Mouse (Mus musculus) myocyte (in vitro differentiated cells): ENCODE measurements around the gene Hibadh. TPM values are rescaled to one million over a fixed set of nuclear protein-coding genes. Genes with fewer than 3 reads are reported as not detected.
"Not testable (repeated sequence)": the region's sequence is repeated elsewhere in the genome, so short reads cannot be mapped to it uniquely, and the experiment has no call there.

ENCODE experiments used
- H3K27me3 ChIP-seq: one replicate; pipeline ENCODE4 v1.6.1; 2011; ENCODE audit not compliant: control insufficient read depth, insufficient read depth, insufficient read length
- H3K36me3 ChIP-seq: one replicate; pipeline ENCODE4 v1.6.1; 2011; ENCODE audit not compliant: control insufficient read depth, insufficient read depth
- H3K4me2 ChIP-seq: one replicate; pipeline ENCODE4 v1.6.1; 2011; ENCODE audit warnings: low read depth, control low read depth
- H3K4me3 ChIP-seq: one replicate; pipeline ENCODE4 v1.5.1; 2011; ENCODE audit warnings: mild to moderate bottlenecking, control low read depth, moderate library complexity
- H3K79me2 ChIP-seq: one replicate; pipeline ENCODE4 v1.6.1; 2011; ENCODE audit not compliant: control insufficient read depth, insufficient read depth
- H3ac ChIP-seq: one replicate; pipeline ENCODE4 v1.6.1; 2011; ENCODE audit not compliant: control insufficient read depth, insufficient read length
- CEBPB ChIP-seq: IDR thresholded peaks from 2 replicates; pipeline ENCODE4 v1.6.1; 2011; ENCODE audit warnings: mild to moderate bottlenecking, moderate library complexity; ENCODE audit not compliant: poor library complexity, insufficient read depth, severe bottlenecking
- E2F4 ChIP-seq: IDR thresholded peaks from one replicate; pipeline ENCODE4 v1.6.1; 2011; ENCODE audit warnings: mild to moderate bottlenecking, control low read depth, moderate library complexity; ENCODE audit not compliant: insufficient read depth
- MAX ChIP-seq: IDR thresholded peaks from one replicate; pipeline ENCODE4 v1.6.1; 2011; ENCODE audit warnings: low read depth, mild to moderate bottlenecking, control low read depth
- MYOD1 ChIP-seq, 3 experiments: IDR thresholded peaks; one replicate each; pipeline ENCODE4 v1.6.1; 2011; ENCODE audit warnings: control low read depth in 2 of 3, low read depth in 2 of 3, mild to moderate bottlenecking in 2 of 3, moderate library complexity in 1 of 3; ENCODE audit not compliant: insufficient read length in 2 of 3, control insufficient read depth in 1 of 3
- MYOG ChIP-seq, 3 experiments: IDR thresholded peaks; one replicate each; pipeline ENCODE4 v1.6.1; 2011; ENCODE audit warnings: control low read depth in 2 of 3, low read depth in 2 of 3, mild to moderate bottlenecking in 2 of 3; ENCODE audit not compliant: insufficient read length in 2 of 3, control insufficient read depth in 1 of 3, insufficient read depth in 1 of 3
- POLR2A ChIP-seq: IDR thresholded peaks from one replicate; pipeline ENCODE4 v1.6.1; 2011; ENCODE audit warnings: low read depth, mild to moderate bottlenecking, control low read depth, moderate library complexity; ENCODE audit not compliant: insufficient read length
- POLR2AphosphoS2 ChIP-seq: IDR thresholded peaks from one replicate; pipeline ENCODE4 v1.6.1; 2011; ENCODE audit warnings: low read depth, control low read depth; ENCODE audit not compliant: insufficient read length
- REST ChIP-seq: IDR thresholded peaks from one replicate; pipeline ENCODE4 v1.6.1; 2011; ENCODE audit warnings: mild to moderate bottlenecking, control low read depth, moderate library complexity; ENCODE audit not compliant: insufficient read depth, insufficient read length
- SRF ChIP-seq: IDR thresholded peaks from one replicate; pipeline ENCODE4 v1.6.1; 2011; ENCODE audit warnings: low read depth; ENCODE audit not compliant: control insufficient read depth, insufficient read length
- TCF12 ChIP-seq: IDR thresholded peaks from one replicate; pipeline ENCODE4 v1.6.1; 2011; ENCODE audit warnings: mild to moderate bottlenecking, control low read depth; ENCODE audit not compliant: poor library complexity, insufficient read depth, severe bottlenecking
- TCF3 ChIP-seq: IDR thresholded peaks from one replicate; pipeline ENCODE4 v1.6.1; 2011; ENCODE audit warnings: low read depth, control low read depth; ENCODE audit not compliant: insufficient read length
- USF1 ChIP-seq: IDR thresholded peaks from one replicate; pipeline ENCODE4 v1.6.1; 2011; ENCODE audit warnings: low read depth, mild to moderate bottlenecking, control low read depth, moderate library complexity
- polyA plus RNA-seq: library from polyadenylated mRNA; unstranded; fragments of >200 nt; fragmentation: generic; extraction: Trizol; gene quantifications from one replicate; pipeline ENCODE4 v1.2.1, GENCODE M21; 2012; ENCODE audit warnings: missing spikeins

The Hibadh gene
- polyA plus RNA-seq, 1 experiment: 37.0 TPM

DNA sequence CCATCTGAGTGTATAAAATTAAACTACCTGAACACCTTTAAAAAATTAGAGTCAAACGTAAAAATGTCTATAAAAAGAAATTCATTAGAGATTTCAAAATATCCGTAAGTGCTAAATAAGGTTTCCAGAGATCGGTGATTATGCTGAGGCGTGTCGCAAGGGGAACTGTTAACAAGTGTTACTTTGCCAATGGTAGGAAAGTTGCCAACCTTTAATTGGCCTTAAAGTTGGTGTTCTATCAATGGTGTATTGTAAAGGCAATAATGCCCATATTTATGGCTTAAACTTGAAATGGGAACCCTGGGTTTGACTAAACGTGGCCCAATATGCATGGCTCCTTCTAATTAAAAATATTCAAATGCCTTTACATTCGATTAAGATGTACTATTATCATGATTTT lies 33.5 kb upstream of the Hibadh start:
- no peaks in the 10 kb centered on the region for H3K79me2 ChIP-seq
- TF ChIP-seq MAX (no peak), REST (no peak), E2F4 (no peak), TCF3 (no peak), POLR2A (no peak), MYOD1 (IDR thresholded peaks at IDR 0.05; ENCODE audit: control insufficient read depth in 1 of 3, insufficient read length in 2 of 3, low read depth in 2 of 3) (no peak), POLR2AphosphoS2 (no peak), CEBPB (no peak), TCF12 (no peak), MYOG (IDR thresholded peaks at IDR 0.05; ENCODE audit: control insufficient read depth in 1 of 3, insufficient read depth in 1 of 3, insufficient read length in 2 of 3, low read depth in 2 of 3) (no peak), USF1 (no peak), SRF (no peak)
- H3K27me3 ChIP-seq: no peaks in the 10 kb centered on the region
- no peak overlapping the region for H3K4me2 ChIP-seq
- no peak overlapping the region for H3ac ChIP-seq
- H3K4me3 ChIP-seq: no peak overlapping the region
- no peaks in the 10 kb centered on the region for H3K36me3 ChIP-seq

DNA sequence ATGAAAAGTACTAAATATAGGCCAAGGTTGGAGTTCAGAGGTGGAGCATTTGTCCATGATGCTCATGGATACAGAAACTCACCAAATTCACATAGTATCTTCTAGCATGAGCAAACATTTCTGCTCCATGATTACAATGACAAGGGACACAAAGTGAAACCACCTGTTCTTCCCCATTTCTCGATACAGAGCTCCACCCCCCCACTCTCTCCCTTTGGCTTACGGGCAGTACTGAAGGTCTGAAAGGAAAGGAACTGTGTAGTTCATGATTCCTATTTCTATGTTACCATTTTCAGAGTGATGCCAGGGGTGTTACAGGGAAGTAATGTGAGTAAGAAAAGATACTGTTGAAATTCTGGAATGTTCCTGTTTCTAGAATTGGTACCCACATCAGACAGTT lies 32.4 kb upstream of the Hibadh start:
- no peak overlapping the region for H3K4me3 ChIP-seq
- no peaks in the 10 kb centered on the region for H3K27me3 ChIP-seq
- H3K36me3 ChIP-seq: no peaks in the 10 kb centered on the region
- TF ChIP-seq MYOG (IDR thresholded peaks at IDR 0.05; ENCODE audit: control insufficient read depth in 1 of 3, insufficient read depth in 1 of 3, insufficient read length in 2 of 3, low read depth in 2 of 3) (no peak), MAX (no peak), CEBPB (no peak), E2F4 (no peak), SRF (no peak), REST (no peak), TCF3 (no peak), POLR2A (no peak), POLR2AphosphoS2 (no peak), MYOD1 (IDR thresholded peaks at IDR 0.05; ENCODE audit: control insufficient read depth in 1 of 3, insufficient read length in 2 of 3, low read depth in 2 of 3) (no peak), USF1 (no peak), TCF12 (no peak)
- no peak overlapping the region for H3ac ChIP-seq
- H3K79me2 ChIP-seq: no peaks in the 10 kb centered on the region
- H3K4me2 ChIP-seq: no peak overlapping the region

DNA sequence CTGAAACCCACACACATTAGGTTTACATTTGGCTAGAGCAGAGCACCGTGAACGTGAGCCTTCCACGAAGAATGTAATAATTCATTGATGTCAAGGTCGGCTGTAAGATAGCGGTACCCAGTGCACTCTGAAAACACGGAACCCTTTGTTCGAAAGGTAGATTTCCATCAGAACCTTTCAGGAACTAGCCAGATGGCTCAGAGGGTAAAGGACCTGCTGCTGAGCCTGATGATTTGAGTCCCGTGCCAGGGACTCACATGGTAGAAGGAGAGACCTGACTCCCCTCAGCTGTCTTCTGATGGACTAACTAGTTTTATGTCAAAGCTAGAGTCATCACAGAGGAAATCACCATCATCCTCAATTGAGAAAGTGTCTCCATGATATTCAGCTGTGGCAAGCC lies 31.6 kb upstream of the Hibadh start:
- Histone ChIP-seq H3K27me3 (no peaks in the 10 kb centered on the region), H3K36me3 (no peaks in the 10 kb centered on the region), H3K4me2 (no peak overlapping the region), H3K79me2 (no peaks in the 10 kb centered on the region), H3K4me3 (no peak overlapping the region), H3ac (no peak overlapping the region)
- TF ChIP-seq MYOD1 (IDR thresholded peaks at IDR 0.05; ENCODE audit: control insufficient read depth in 1 of 3, insufficient read length in 2 of 3, low read depth in 2 of 3) (no peak), E2F4 (no peak), CEBPB (no peak), SRF (no peak), REST (no peak), TCF3 (no peak), MYOG (IDR thresholded peaks at IDR 0.05; ENCODE audit: control insufficient read depth in 1 of 3, insufficient read depth in 1 of 3, insufficient read length in 2 of 3, low read depth in 2 of 3) (no peak), MAX (no peak), USF1 (no peak), POLR2AphosphoS2 (no peak), POLR2A (no peak), TCF12 (no peak)

DNA sequence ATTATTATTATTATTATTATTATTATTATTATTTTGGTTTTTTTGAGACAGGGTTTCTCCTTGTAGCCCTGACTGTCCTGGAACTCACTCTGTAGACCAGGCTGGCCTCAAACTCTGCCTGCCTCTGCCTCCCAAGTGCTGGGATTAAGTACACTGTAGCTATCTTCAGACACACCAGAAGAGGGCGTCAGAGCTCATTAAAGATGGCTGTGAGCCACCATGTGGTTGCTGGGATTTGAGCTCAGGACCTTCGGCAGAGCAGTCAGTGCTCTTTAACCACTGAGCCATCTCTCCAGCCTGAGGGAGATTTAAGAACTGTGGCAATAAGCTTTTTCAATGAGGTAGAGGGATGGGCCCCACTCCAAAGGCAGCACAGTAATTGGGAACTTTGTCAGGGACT lies 29.7 kb upstream of the Hibadh start:
- not testable (repeated sequence) for H3ac ChIP-seq, H3K79me2 ChIP-seq, H3K4me2 ChIP-seq, H3K27me3 ChIP-seq, H3K36me3 ChIP-seq, H3K4me3 ChIP-seq

DNA sequence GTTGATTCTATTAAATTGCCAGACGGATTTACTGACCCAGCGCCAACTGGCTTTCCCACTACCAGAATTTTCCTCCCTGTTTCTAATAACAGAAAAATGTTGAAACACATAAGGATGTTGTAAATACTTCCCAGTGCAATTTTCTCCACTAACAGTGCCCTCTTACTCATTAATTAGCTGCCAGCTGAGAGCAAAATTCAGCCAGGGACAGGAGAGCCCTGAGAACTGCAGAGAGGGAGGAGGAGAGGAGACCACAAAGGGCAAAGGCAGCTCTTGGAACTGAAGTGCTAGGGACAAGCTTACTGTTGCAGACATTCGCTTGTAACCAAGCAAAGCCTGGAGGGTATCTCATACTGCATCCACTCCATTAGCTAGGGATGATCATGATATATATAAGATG lies 27.5 kb upstream of the Hibadh start:
- Histone ChIP-seq H3ac (no peak overlapping the region), H3K79me2 (no peaks in the 10 kb centered on the region), H3K4me3 (no peak overlapping the region), H3K27me3 (no peaks in the 10 kb centered on the region), H3K4me2 (no peak overlapping the region), H3K36me3 (no peaks in the 10 kb centered on the region)
- TF ChIP-seq TCF12 (no peak), MYOD1 (IDR thresholded peaks at IDR 0.05; ENCODE audit: control insufficient read depth in 1 of 3, insufficient read length in 2 of 3, low read depth in 2 of 3) (no peak)
